Mouse (Mus musculus): ENCODE measurements around the gene Calm4.

- TF ChIP-seq CTCF (IDR thresholded peaks at IDR 0.05; ENCODE audit: borderline replicate concordance, insufficient read depth, low read length), result no peak
- no peak for TF ChIP-seq POLR2A (IDR thresholded peaks at IDR 0.05; ENCODE audit: low read depth, low read length)
Measured at GRCm38 (mm10) chr13:3867158-3867557, 29.6 kb downstream of the Calm4 start.
